Mouse (Mus musculus): ENCODE data around the gene Chrnd.
A peak's percentile ranks its signal among the peaks of the same experiment; 100 is the strongest.

Chrnd gene

GRCm38 (mm10) chr1:87227160-87227550, 36.7 kb downstream of the Chrnd start:
- ATAC-seq (ENCODE audit: low TSS enrichment): no peak

GRCm38 (mm10) chr1:87230606-87231005, 40.2 kb downstream of the Chrnd start:
- no peak for ATAC-seq (ENCODE audit: low TSS enrichment)

- no peak for ATAC-seq (ENCODE audit: low TSS enrichment)
Observed at GRCm38 (mm10) chr1:87232197-87232596, 41.8 kb downstream of the Chrnd start.

GRCm38 (mm10) chr1:87239056-87239455, 48.6 kb downstream of the Chrnd start:
- no peak for ATAC-seq (ENCODE audit: low TSS enrichment)

- no peak for ATAC-seq (ENCODE audit: low TSS enrichment)
Observed at GRCm38 (mm10) chr1:87243021-87243420, 52.6 kb downstream of the Chrnd start.

GRCm38 (mm10) chr1:87245430-87245829, 55.0 kb downstream of the Chrnd start:
- ATAC-seq (ENCODE audit: low TSS enrichment): no peak

- peak; percentile 86 for ATAC-seq (ENCODE audit: low TSS enrichment)
Observed at GRCm38 (mm10) chr1:87245929-87246815, 55.8 kb downstream of the Chrnd start.

Data from frontal cortex, adult (tissue).